Mouse (Mus musculus): ENCODE measurements at regions not wholly inside any gene's neighbourhood (a gene's known extent, or its start where the extent isn't known, plus 50 kb on each side); places are given as distances from the start of the nearest gene placed in this dataset.

GRCm38 (mm10) chr15:56027197-56027818 is 1450.1 kb downstream of the Slc22a22 start:
- peak; percentile 25 for DNase-seq

- no peak for DNase-seq
These were observed 1452.7 kb downstream of the Slc22a22 start for GRCm38 (mm10) chr15:56024705-56025104.

- DNase-seq, result no peak
These were observed 1453.5 kb downstream of the Slc22a22 start for GRCm38 (mm10) chr15:56023862-56024484.

GRCm38 (mm10) chr15:56022315-56022714 is 1455.1 kb downstream of the Slc22a22 start:
- DNase-seq, result no peak

- DNase-seq, result no peak
These were observed 1459.3 kb downstream of the Slc22a22 start for GRCm38 (mm10) chr15:56018141-56018540.

GRCm38 (mm10) chr15:56017561-56017960 is 1459.9 kb downstream of the Slc22a22 start:
- no peak for DNase-seq

- no peak for DNase-seq
These were observed 1461.4 kb downstream of the Slc22a22 start for GRCm38 (mm10) chr15:56016070-56016469.

GRCm38 (mm10) chr15:56014059-56014620 is 1463.3 kb downstream of the Slc22a22 start:
- no peak for DNase-seq

GRCm38 (mm10) chr15:56008603-56009174 is 1468.7 kb downstream of the Slc22a22 start:
- DNase-seq, result no peak

GRCm38 (mm10) chr15:56007376-56007775 is 1470.0 kb downstream of the Slc22a22 start:
- DNase-seq, result no peak

- DNase-seq, result no peak
These were observed 1472.1 kb downstream of the Slc22a22 start for GRCm38 (mm10) chr15:56005361-56005760.

GRCm38 (mm10) chr15:56003921-56004320 is 1473.5 kb downstream of the Slc22a22 start:
- DNase-seq, result no peak

- no peak for DNase-seq
These were observed 1477.8 kb downstream of the Slc22a22 start for GRCm38 (mm10) chr15:55999605-56000004.

GRCm38 (mm10) chr15:55997977-55998376 is 1479.4 kb downstream of the Slc22a22 start:
- no peak for DNase-seq

- DNase-seq, result no peak
These were observed 1482.7 kb downstream of the Slc22a22 start for GRCm38 (mm10) chr15:55994680-55995079.

GRCm38 (mm10) chr15:55975843-55976242 is 1501.6 kb downstream of the Slc22a22 start:
- DNase-seq, result no peak

GRCm38 (mm10) chr15:55966780-55967179 is 1510.6 kb downstream of the Slc22a22 start:
- peak; percentile 71 for DNase-seq

GRCm38 (mm10) chr15:55965296-55965695 is 1512.1 kb downstream of the Slc22a22 start:
- DNase-seq, result no peak

- no peak for DNase-seq
These were observed 1515.3 kb downstream of the Slc22a22 start for GRCm38 (mm10) chr15:55962093-55962492.
